ENCODE assay signal across 16 mouse cellular contexts in the genomic region with DNA sequence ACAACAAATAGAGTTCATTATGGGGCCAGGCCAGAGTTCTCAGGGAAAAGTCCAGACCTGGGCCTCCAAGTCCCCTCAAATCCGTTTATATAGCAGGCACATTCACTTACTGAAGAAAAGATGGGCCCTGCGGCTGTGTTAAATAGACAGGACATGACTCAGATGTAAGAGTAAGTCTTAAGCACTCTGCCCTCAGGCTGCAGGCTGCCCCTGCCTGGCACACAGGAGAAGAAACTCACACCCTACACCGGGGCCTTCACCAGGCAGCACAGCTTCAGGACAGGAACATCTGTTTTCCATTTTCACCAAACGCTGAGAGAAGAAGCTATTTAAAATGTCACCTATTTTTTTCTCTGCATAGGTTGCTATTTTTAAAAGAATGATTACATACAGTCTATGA. TPM values are rescaled to one million over a fixed set of nuclear protein-coding genes. Genes with fewer than 3 reads are reported as not detected.
DNase-seq lines count a peak whose midpoint lies in the region; ATAC-seq and TF ChIP-seq lines count a peak whose summit lies in the region.
"Had no signal": no experiment of that assay in that cellular context is flagged by ENCODE, and none has a peak within 500 bp of the region (broad histone marks: within the 10 kb centered on the region; RNA-seq: fewer than 3 reads in every experiment).

No protein-coding gene starts in this region.

- DNase-seq in adrenal gland, postnatal 36 days = peak; percentile 34 to 43
- no peak for DNase-seq in adrenal gland, postnatal 4 days (ENCODE audit: low spot score in 2 of 2)
- DNase-seq in heart, adult 18-20 months = no peak
- peak; percentile 75 for DNase-seq in embryonic facial prominence, embryonic 11.5 days (ENCODE audit: low spot score)
- no peak for DNase-seq in Muller cell, postnatal 12 days (ENCODE audit: inconsistent ontology term)
- no peak for DNase-seq in lung, postnatal 10 days
- DNase-seq: cerebellum, adult 2 months; forebrain, postnatal 0 days had no signal

- 61% methylated on average over 4 of the region's 4 CpGs for WGBS in heart, embryonic 16.5 days
- WGBS in embryonic facial prominence, embryonic 11.5 days = 20% methylated on average over 4 of the region's 4 CpGs

- ATAC-seq in heart, embryonic 16.5 days (replicated peaks; ENCODE audit: extremely low read depth, insufficient read depth, low FRiP score) = no peak
- no peak for ATAC-seq in embryonic facial prominence, embryonic 11.5 days (replicated peaks; ENCODE audit: insufficient number of reproducible peaks, low FRiP score, low TSS enrichment, low read depth)
- ATAC-seq: forebrain, postnatal 0 days; intestine, embryonic 15.5 days; lung, postnatal 0 days had no signal

- H3K9me3 ChIP-seq in heart, embryonic 16.5 days (replicated peaks; ENCODE audit: control insufficient read depth, low read length) = no peaks in the 10 kb centered on the region
- no peaks in the 10 kb centered on the region for H3K9me3 ChIP-seq in embryonic facial prominence, embryonic 11.5 days (replicated peaks; ENCODE audit: control insufficient read depth, low read length)
- H3K9me3 ChIP-seq: intestine, embryonic 15.5 days; neural tube, embryonic 12.5 days had no signal

- no peak overlapping the region for H3K9ac ChIP-seq in heart, embryonic 16.5 days (ENCODE audit: low read length)
- H3K9ac ChIP-seq in embryonic facial prominence, embryonic 11.5 days (replicated peaks; ENCODE audit: low read length) = no peak overlapping the region
- H3K9ac ChIP-seq: forebrain, postnatal 0 days; intestine, embryonic 15.5 days; neural tube, embryonic 12.5 days had no signal

- H3K36me3 ChIP-seq in heart, embryonic 16.5 days (ENCODE audit: control insufficient read depth, insufficient read depth) = peaks cover 12% of the 10 kb centered on the region; the same call in 1 of the 2 replicates
- H3K36me3 ChIP-seq in embryonic facial prominence, embryonic 11.5 days (replicated peaks; ENCODE audit: control insufficient read depth, insufficient read depth, low read depth, low read length) = no peaks in the 10 kb centered on the region
- peaks cover 7% of the 10 kb centered on the region for H3K36me3 ChIP-seq in myocyte (ENCODE audit: control insufficient read depth, insufficient read depth)

- H3K4me1 ChIP-seq in heart, embryonic 16.5 days (ENCODE audit: control insufficient read depth, insufficient read depth, low read length) = peaks cover 43% of the 10 kb centered on the region
- no peaks in the 10 kb centered on the region; the same call in 1 of the 2 replicates for H3K4me1 ChIP-seq in embryonic facial prominence, embryonic 11.5 days (ENCODE audit: control insufficient read depth, insufficient read depth, low read length)

- peak overlapping the region; percentile 40; the same call in 1 of the 2 replicates for H3K27ac ChIP-seq in heart, embryonic 16.5 days (ENCODE audit: low read length)
- peak overlapping the region; percentile 63; the same call in 1 of the 2 replicates for H3K27ac ChIP-seq in embryonic facial prominence, embryonic 11.5 days (replicated peaks; ENCODE audit: low read depth, low read length)
- H3K27ac ChIP-seq: intestine, embryonic 15.5 days; kidney, postnatal 0 days; neural tube, embryonic 12.5 days had no signal

- H3K4me3 ChIP-seq in heart, embryonic 16.5 days (ENCODE audit: low read length) = no peak overlapping the region
- H3K4me3 ChIP-seq in embryonic facial prominence, embryonic 11.5 days (ENCODE audit: low read depth, low read length) = no peak overlapping the region
- no peak overlapping the region for H3K4me3 ChIP-seq in myocyte
- H3K4me3 ChIP-seq: intestine, embryonic 15.5 days; neural tube, embryonic 12.5 days had no signal

- peaks cover 58% of the 10 kb centered on the region for H3K79me2 ChIP-seq in myocyte (ENCODE audit: control insufficient read depth, insufficient read depth)

- no peak overlapping the region for H3K4me2 ChIP-seq in heart, embryonic 16.5 days (ENCODE audit: low read depth, low read length)
- H3K4me2 ChIP-seq in embryonic facial prominence, embryonic 11.5 days (ENCODE audit: low read depth, low read length) = 0 out of 2 replicates have a peak overlapping the region, but pooled peaks have one; percentile 7
- H3K4me2 ChIP-seq in myocyte (ENCODE audit: low read depth) = peak overlapping the region; percentile 49
- H3K4me2 ChIP-seq: intestine, embryonic 15.5 days; midbrain, embryonic 11.5 days; neural tube, embryonic 12.5 days had no signal

- no peaks in the 10 kb centered on the region for H3K27me3 ChIP-seq in heart, embryonic 16.5 days (ENCODE audit: control insufficient read depth, insufficient read depth, low read length)
- no peaks in the 10 kb centered on the region for H3K27me3 ChIP-seq in embryonic facial prominence, embryonic 11.5 days (ENCODE audit: control insufficient read depth, insufficient read depth, low read length)
- no peaks in the 10 kb centered on the region for H3K27me3 ChIP-seq in myocyte (ENCODE audit: control insufficient read depth, insufficient read depth, insufficient read length)
- H3K27me3 ChIP-seq: intestine, embryonic 15.5 days; neural tube, embryonic 12.5 days had no signal

- H3ac ChIP-seq in myocyte (ENCODE audit: control insufficient read depth, insufficient read length) = no peak overlapping the region

- TF ChIP-seq POLR2A in myocyte (IDR thresholded peaks at IDR 0.05; ENCODE audit: insufficient read length, low read depth) = no peak

TF ChIP-seq in myocyte, 11 proteins besides CTCF, POLR2A, EP300 and RAD21:
- TF ChIP-seq TCF12 (IDR thresholded peaks at IDR 0.05; ENCODE audit: insufficient read depth, poor library complexity, severe bottlenecking) (peak; percentile 55), MAX (IDR thresholded peaks at IDR 0.05; ENCODE audit: low read depth) (no peak), POLR2AphosphoS2 (IDR thresholded peaks at IDR 0.05; ENCODE audit: insufficient read length, low read depth) (no peak), USF1 (IDR thresholded peaks at IDR 0.05; ENCODE audit: low read depth) (no peak), TCF3 (IDR thresholded peaks at IDR 0.05; ENCODE audit: insufficient read length, low read depth) (no peak), CEBPB (IDR thresholded peaks at IDR 0.05; ENCODE audit: insufficient read depth, poor library complexity, severe bottlenecking) (no peak), MYOD1 (IDR thresholded peaks at IDR 0.05; ENCODE audit: control insufficient read depth in 1 of 3, insufficient read length in 2 of 3, low read depth in 2 of 3) (peak in 2 of 3 experiments; percentile 42 to 44), REST (IDR thresholded peaks at IDR 0.05; ENCODE audit: insufficient read depth, insufficient read length) (no peak), SRF (IDR thresholded peaks at IDR 0.05; ENCODE audit: control insufficient read depth, insufficient read length, low read depth) (no peak), E2F4 (IDR thresholded peaks at IDR 0.05; ENCODE audit: insufficient read depth) (no peak), MYOG (IDR thresholded peaks at IDR 0.05; ENCODE audit: control insufficient read depth in 1 of 3, insufficient read depth in 1 of 3, insufficient read length in 2 of 3, low read depth in 2 of 3) (peak in 2 of 3 experiments; percentile 36)

RNA-seq across cellular contexts. Expression of a gene that starts 5.2 kb away (rescaled TPM):
- total RNA-seq in adrenal gland, postnatal 36 days (2021) = 10 to 100 TPM; 46.1 to 49.9 TPM
- 10 to 100 TPM; 68.8 to 75.3 TPM for total RNA-seq in adrenal gland, postnatal 4 days (2021)
- 42.5 and 45.3 TPM in 2 replicates for polyA plus RNA-seq in heart, embryonic 16.5 days (2015; fragmentation: Nextera tagmentation; extraction: Ambion mirVana)
- total RNA-seq in heart, adult 18-20 months (2021) = 10 to 100 TPM; 29.7 to 29.9 TPM
- polyA plus RNA-seq in embryonic facial prominence, embryonic 11.5 days (2014; fragmentation: Nextera tagmentation; extraction: Ambion mirVana) = 38.5 and 43.7 TPM in 2 replicates
- 50.9 TPM for polyA plus RNA-seq in myocyte (2012; fragmentation: generic; extraction: Trizol)

RNA-seq across cellular contexts. Expression of a gene that starts 19.6 kb away (rescaled TPM):
- under 1 TPM in 1 of 2 experiments, not detected in 1; 0.33 TPM for total RNA-seq in adrenal gland, postnatal 36 days (2021)
- 1 to 10 TPM in 1 of 2 experiments, under 1 TPM in 1; 0.54 to 1.7 TPM for total RNA-seq in adrenal gland, postnatal 4 days (2021)
- polyA plus RNA-seq in heart, embryonic 16.5 days (2015; fragmentation: Nextera tagmentation; extraction: Ambion mirVana) = 1.3 and 1.4 TPM in 2 replicates
- under 1 TPM; 0.20 to 0.21 TPM for total RNA-seq in heart, adult 18-20 months (2021)
- 1.2 and 2.0 TPM in 2 replicates for polyA plus RNA-seq in embryonic facial prominence, embryonic 11.5 days (2014; fragmentation: Nextera tagmentation; extraction: Ambion mirVana)
- 1.8 TPM for polyA plus RNA-seq in myocyte (2012; fragmentation: generic; extraction: Trizol)
- total RNA-seq: liver, adult 2 months had no signal
- polyA plus RNA-seq: liver, adult 2 months had no signal

RNA-seq across cellular contexts. Expression of a gene that starts 24.3 kb away (rescaled TPM):
- total RNA-seq in adrenal gland, postnatal 36 days (2021) = 1 to 10 TPM; 5.4 to 8.9 TPM
- total RNA-seq in adrenal gland, postnatal 4 days (2021) = 1 to 10 TPM; 6.3 to 7.3 TPM
- 0.64 and 0.68 TPM in 2 replicates for polyA plus RNA-seq in heart, embryonic 16.5 days (2015; fragmentation: Nextera tagmentation; extraction: Ambion mirVana)
- under 1 TPM; 0.18 to 0.37 TPM for total RNA-seq in heart, adult 18-20 months (2021)
- polyA plus RNA-seq in embryonic facial prominence, embryonic 11.5 days (2014; fragmentation: Nextera tagmentation; extraction: Ambion mirVana) = 0.89 and 1.2 TPM in 2 replicates
- 2.0 TPM for polyA plus RNA-seq in myocyte (2012; fragmentation: generic; extraction: Trizol)
- total RNA-seq: liver, adult 2 months had no signal

RNA-seq across cellular contexts. Expression of a gene that starts 29.7 kb away (rescaled TPM):
- 100 to 1,000 TPM; 137 to 176 TPM for total RNA-seq in adrenal gland, postnatal 36 days (2021)
- 100 to 1,000 TPM; 137 to 139 TPM for total RNA-seq in adrenal gland, postnatal 4 days (2021)
- 78.4 and 89.3 TPM in 2 replicates for polyA plus RNA-seq in heart, embryonic 16.5 days (2015; fragmentation: Nextera tagmentation; extraction: Ambion mirVana)
- 10 to 100 TPM; 73.6 to 77.5 TPM for total RNA-seq in heart, adult 18-20 months (2021)
- polyA plus RNA-seq in embryonic facial prominence, embryonic 11.5 days (2014; fragmentation: Nextera tagmentation; extraction: Ambion mirVana) = 55.3 and 63.2 TPM in 2 replicates
- 112 TPM for polyA plus RNA-seq in myocyte (2012; fragmentation: generic; extraction: Trizol)

RNA-seq across cellular contexts. Expression of a gene that starts 29.7 kb away (rescaled TPM):
- 100 to 1,000 TPM in 1 of 2 experiments, 10 to 100 TPM in 1; 97.8 to 119 TPM for total RNA-seq in adrenal gland, postnatal 36 days (2021)
- 100 to 1,000 TPM; 101 to 108 TPM for total RNA-seq in adrenal gland, postnatal 4 days (2021)
- 46.3 and 47.8 TPM in 2 replicates for polyA plus RNA-seq in heart, embryonic 16.5 days (2015; fragmentation: Nextera tagmentation; extraction: Ambion mirVana)
- total RNA-seq in heart, adult 18-20 months (2021) = 10 to 100 TPM; 24.5 to 27.2 TPM
- 121 and 127 TPM in 2 replicates for polyA plus RNA-seq in embryonic facial prominence, embryonic 11.5 days (2014; fragmentation: Nextera tagmentation; extraction: Ambion mirVana)
- 105 TPM for polyA plus RNA-seq in myocyte (2012; fragmentation: generic; extraction: Trizol)

Comparison
In these comparisons a context has a peak if more than half of its experiments do, and no peak if none do; other contexts are left out.
1. DNase-seq: peak in adrenal gland, postnatal 36 days (2 of 2) and embryonic facial prominence, embryonic 11.5 days (single experiment); none in adrenal gland, postnatal 4 days (0 of 2), heart, adult 18-20 months (0 of 2), Muller cell, postnatal 12 days (single experiment) and lung, postnatal 10 days (single experiment).
2. RNA of a gene that starts 24.3 kb away (total RNA-seq): 5.4 to 8.9 TPM in adrenal gland, postnatal 36 days and 6.3 to 7.3 TPM in adrenal gland, postnatal 4 days; 0.18 to 0.37 TPM in heart, adult 18-20 months; every median in the first group is over 4 times any median in the second.